Comparison of ENCODE assay signal across 8 mouse cellular contexts in the genomic region with DNA sequence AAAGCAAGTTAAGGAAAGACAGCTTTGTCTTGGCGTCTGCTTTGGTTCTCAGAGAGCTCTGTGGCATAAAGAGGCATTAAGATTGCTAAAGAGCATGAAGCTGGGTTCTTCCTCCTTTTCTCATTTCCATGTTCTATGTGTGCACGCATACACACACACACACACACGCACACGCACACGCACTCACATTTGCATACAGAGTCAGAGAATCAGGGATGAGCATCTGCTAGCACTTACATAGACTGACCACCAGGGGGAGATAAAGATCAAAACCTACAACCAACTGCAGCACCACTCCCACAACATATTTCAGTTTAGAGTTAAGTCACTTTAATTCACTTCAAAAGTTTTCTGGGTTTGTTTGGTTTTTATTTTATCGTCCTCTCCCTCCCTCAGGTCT. TPM values are rescaled to one million over a fixed set of nuclear protein-coding genes. Genes with fewer than 3 reads are reported as not detected.
DNase-seq lines count a peak whose midpoint lies in the region; ATAC-seq and TF ChIP-seq lines count a peak whose summit lies in the region.

No protein-coding gene starts in this region.

- TF ChIP-seq POLR2A in liver, adult 2 months (IDR thresholded peaks at IDR 0.05; ENCODE audit: extremely low read depth, insufficient read depth, low read length), result no peak
- no peak for TF ChIP-seq POLR2A in kidney, adult 2 months (IDR thresholded peaks at IDR 0.05; ENCODE audit: low read depth, low read length)

- H3K36me3 ChIP-seq in liver, adult 2 months (ENCODE audit: control insufficient read depth, insufficient read depth, low read length), result no peaks in the 10 kb centered on the region
- H3K36me3 ChIP-seq in liver, embryonic 12.5 days, result no peaks in the 10 kb centered on the region
- no peaks in the 10 kb centered on the region for H3K36me3 ChIP-seq in forebrain, embryonic 16.5 days (ENCODE audit: control insufficient read depth, insufficient read depth)
- no peaks in the 10 kb centered on the region for H3K36me3 ChIP-seq in kidney, adult 2 months (ENCODE audit: control insufficient read depth, insufficient read depth, low read length)
- no peaks in the 10 kb centered on the region for H3K36me3 ChIP-seq in liver, postnatal 0 days (replicated peaks; ENCODE audit: insufficient read depth, low read length)
- H3K36me3 ChIP-seq in neural tube, embryonic 13.5 days, result no peaks in the 10 kb centered on the region

- H3K4me1 ChIP-seq in liver, adult 2 months (ENCODE audit: control insufficient read depth, insufficient read depth, low read length), result no peaks in the 10 kb centered on the region
- H3K4me1 ChIP-seq in liver, embryonic 12.5 days, result no peaks in the 10 kb centered on the region
- 0 out of 2 replicates have a peak, but pooled peaks cover 2% of the 10 kb centered on the region for H3K4me1 ChIP-seq in forebrain, embryonic 16.5 days (replicated peaks; ENCODE audit: control insufficient read depth, insufficient read depth, low read length)
- H3K4me1 ChIP-seq in kidney, adult 2 months (ENCODE audit: control insufficient read depth, insufficient read depth, low read length), result no peaks in the 10 kb centered on the region
- H3K4me1 ChIP-seq in liver, postnatal 0 days (ENCODE audit: insufficient read depth), result 0 out of 2 replicates have a peak, but pooled peaks cover 2% of the 10 kb centered on the region
- 0 out of 2 replicates have a peak, but pooled peaks cover 3% of the 10 kb centered on the region for H3K4me1 ChIP-seq in neural tube, embryonic 13.5 days (replicated peaks)

- peak; percentile 42 for TF ChIP-seq CTCF in liver, adult 2 months (IDR thresholded peaks at IDR 0.05; ENCODE audit: low read depth, low read length)
- peak; percentile 59 for TF ChIP-seq CTCF in kidney, adult 2 months (conservative IDR thresholded peaks at IDR 0.05; ENCODE audit: insufficient read depth, insufficient read length, low read depth, low read length)
- peak; percentile 88 for TF ChIP-seq CTCF in liver, postnatal 0 days (IDR thresholded peaks at IDR 0.05; ENCODE audit: low read depth)

- no peak for TF ChIP-seq EP300 in liver, postnatal 0 days (IDR thresholded peaks at IDR 0.05; ENCODE audit: low read depth)

- H3K79me2 ChIP-seq in liver, adult 2 months (ENCODE audit: control insufficient read depth, insufficient read depth, low read length), result no peaks in the 10 kb centered on the region

- no peak overlapping the region for H3K27ac ChIP-seq in liver, adult 2 months (replicated peaks; ENCODE audit: insufficient read depth, low read depth, low read length)
- H3K27ac ChIP-seq in liver, embryonic 12.5 days, result no peak overlapping the region
- no peak overlapping the region for H3K27ac ChIP-seq in forebrain, embryonic 16.5 days (ENCODE audit: low read length)
- no peak overlapping the region for H3K27ac ChIP-seq in kidney, adult 2 months (ENCODE audit: insufficient read depth, low read depth, low read length)
- H3K27ac ChIP-seq in liver, postnatal 0 days (ENCODE audit: low read depth), result no peak overlapping the region
- no peak overlapping the region for H3K27ac ChIP-seq in neural tube, embryonic 13.5 days (replicated peaks)

- DNase-seq in liver, adult 2 months (ENCODE audit: extremely low read depth, low read depth, low spot score), result peak; percentile 40
- peak; percentile 70 for DNase-seq in adipocyte (ENCODE audit: low spot score)
- DNase-seq in kidney, adult 2 months, result peak; percentile 58
- DNase-seq in liver, postnatal 0 days, result peak; percentile 49
- no peak for DNase-seq in urinary bladder, postnatal 36 days (ENCODE audit: low spot score in 2 of 2)

- no peaks in the 10 kb centered on the region for H3K27me3 ChIP-seq in liver, adult 2 months (ENCODE audit: control insufficient read depth, insufficient read depth, low read length)
- peaks cover 51% of the 10 kb centered on the region for H3K27me3 ChIP-seq in liver, embryonic 12.5 days (replicated peaks)
- no peaks in the 10 kb centered on the region; the same call in 1 of the 2 replicates for H3K27me3 ChIP-seq in forebrain, embryonic 16.5 days (replicated peaks; ENCODE audit: control insufficient read depth, insufficient read depth, low read length)
- H3K27me3 ChIP-seq in kidney, adult 2 months (replicated peaks; ENCODE audit: control insufficient read depth, insufficient read depth, low read length), result no peaks in the 10 kb centered on the region
- 0 out of 2 replicates have a peak, but pooled peaks cover 2% of the 10 kb centered on the region for H3K27me3 ChIP-seq in liver, postnatal 0 days (ENCODE audit: insufficient read depth, low read length)
- no peaks in the 10 kb centered on the region for H3K27me3 ChIP-seq in neural tube, embryonic 13.5 days

- no peak overlapping the region for H3K9ac ChIP-seq in liver, adult 2 months (ENCODE audit: low read depth, low read length)
- no peak overlapping the region for H3K9ac ChIP-seq in liver, embryonic 12.5 days
- H3K9ac ChIP-seq in forebrain, embryonic 16.5 days (replicated peaks; ENCODE audit: low read depth, low read length), result no peak overlapping the region
- no peak overlapping the region for H3K9ac ChIP-seq in liver, postnatal 0 days (replicated peaks)
- 0 out of 2 replicates have a peak overlapping the region, but pooled peaks have one; percentile 38 for H3K9ac ChIP-seq in neural tube, embryonic 13.5 days

- no peak overlapping the region for H3K4me2 ChIP-seq in liver, embryonic 12.5 days
- H3K4me2 ChIP-seq in forebrain, embryonic 16.5 days (ENCODE audit: low read length), result no peak overlapping the region
- H3K4me2 ChIP-seq in liver, postnatal 0 days (ENCODE audit: low read depth, low read length), result 0 out of 2 replicates have a peak overlapping the region, but pooled peaks have one; percentile 29
- 0 out of 2 replicates have a peak overlapping the region, but pooled peaks have one; percentile 25 for H3K4me2 ChIP-seq in neural tube, embryonic 13.5 days

- H3K9me3 ChIP-seq in liver, embryonic 12.5 days (replicated peaks), result no peaks in the 10 kb centered on the region
- H3K9me3 ChIP-seq in forebrain, embryonic 16.5 days (ENCODE audit: control insufficient read depth, low read length), result no peaks in the 10 kb centered on the region
- H3K9me3 ChIP-seq in liver, postnatal 0 days (ENCODE audit: low read length), result no peaks in the 10 kb centered on the region
- no peaks in the 10 kb centered on the region for H3K9me3 ChIP-seq in neural tube, embryonic 13.5 days

- H3K4me3 ChIP-seq in liver, adult 2 months (ENCODE audit: insufficient read depth, low read depth, low read length), result no peak overlapping the region
- H3K4me3 ChIP-seq in liver, embryonic 12.5 days, result no peak overlapping the region
- no peak overlapping the region for H3K4me3 ChIP-seq in forebrain, embryonic 16.5 days (replicated peaks; ENCODE audit: low read length)
- H3K4me3 ChIP-seq in kidney, adult 2 months (ENCODE audit: insufficient read depth, low read depth, low read length), result no peak overlapping the region
- no peak overlapping the region for H3K4me3 ChIP-seq in liver, postnatal 0 days (ENCODE audit: low read depth, low read length)
- no peak overlapping the region for H3K4me3 ChIP-seq in neural tube, embryonic 13.5 days

- 13% methylated on average over 6 of the region's 6 CpGs for WGBS in liver, adult 2 months
- 8% methylated on average over 6 of the region's 6 CpGs for WGBS in liver, embryonic 12.5 days (ENCODE audit: insufficient replicate concordance)
- 13% methylated on average over 6 of the region's 6 CpGs for WGBS in forebrain, embryonic 16.5 days
- 5% methylated on average over 6 of the region's 6 CpGs for WGBS in kidney, adult 2 months
- WGBS in liver, postnatal 0 days (ENCODE audit: insufficient replicate concordance), result 6% methylated on average over 6 of the region's 6 CpGs
- 7% methylated on average over 6 of the region's 6 CpGs for WGBS in neural tube, embryonic 13.5 days

- ATAC-seq in liver, embryonic 12.5 days, result no peak
- peak; percentile 75 for ATAC-seq in forebrain, embryonic 16.5 days
- ATAC-seq in liver, postnatal 0 days, result peak; percentile 47; the same call in 1 of the 2 replicates
- peak; percentile 61; the same call in 1 of the 2 replicates for ATAC-seq in neural tube, embryonic 13.5 days (ENCODE audit: low read depth)

RNA-seq across cellular contexts. Expression of gene Gsdma, which starts 3.6 kb away (rescaled TPM):
- total RNA-seq in liver, adult 2 months (2014; rRNA removed), result not detected in 2 replicates
- polyA plus RNA-seq in liver, adult 2 months (2012; rRNA removed), result not detected in 2 replicates
- polyA plus RNA-seq in liver, embryonic 12.5 days (2016; fragmentation: Nextera tagmentation; extraction: Ambion mirVana), result not detected in 2 replicates
- polyA plus RNA-seq in forebrain, embryonic 16.5 days (2015; fragmentation: Nextera tagmentation; extraction: Ambion mirVana), result not detected in 2 replicates
- not detected in 2 replicates for polyA plus RNA-seq in kidney, adult 2 months (2012; rRNA removed)
- polyA plus RNA-seq in liver, postnatal 0 days (2015; fragmentation: Nextera tagmentation; extraction: Ambion mirVana), result not detected in 2 replicates
- not detected in 2 replicates for polyA plus RNA-seq in neural tube, embryonic 13.5 days (2015; fragmentation: Nextera tagmentation; extraction: Ambion mirVana)

RNA-seq across cellular contexts. Expression of gene Gsdma2, which starts 14.0 kb away (rescaled TPM):
- not detected in 2 replicates for total RNA-seq in liver, adult 2 months (2014; rRNA removed)
- polyA plus RNA-seq in liver, adult 2 months (2012; rRNA removed), result not detected in 2 replicates
- not detected in 2 replicates for polyA plus RNA-seq in liver, embryonic 12.5 days (2016; fragmentation: Nextera tagmentation; extraction: Ambion mirVana)
- not detected in 2 replicates for polyA plus RNA-seq in forebrain, embryonic 16.5 days (2015; fragmentation: Nextera tagmentation; extraction: Ambion mirVana)
- not detected in 2 replicates for polyA plus RNA-seq in kidney, adult 2 months (2012; rRNA removed)
- polyA plus RNA-seq in liver, postnatal 0 days (2015; fragmentation: Nextera tagmentation; extraction: Ambion mirVana), result not detected in 2 replicates
- polyA plus RNA-seq in neural tube, embryonic 13.5 days (2015; fragmentation: Nextera tagmentation; extraction: Ambion mirVana), result 0.24 TPM in 1 of 2 replicates, not detected in the other

RNA-seq across cellular contexts. Expression of gene Psmd3, which starts 21.8 kb away (rescaled TPM):
- total RNA-seq in liver, adult 2 months (2014; rRNA removed), result 54.6 and 69.7 TPM in 2 replicates
- 158 TPM in 2 replicates for polyA plus RNA-seq in liver, adult 2 months (2012; rRNA removed)
- polyA plus RNA-seq in liver, embryonic 12.5 days (2016; fragmentation: Nextera tagmentation; extraction: Ambion mirVana), result 201 and 202 TPM in 2 replicates
- polyA plus RNA-seq in forebrain, embryonic 16.5 days (2015; fragmentation: Nextera tagmentation; extraction: Ambion mirVana), result 197 and 201 TPM in 2 replicates
- 307 and 331 TPM in 2 replicates for polyA plus RNA-seq in kidney, adult 2 months (2012; rRNA removed)
- polyA plus RNA-seq in liver, postnatal 0 days (2015; fragmentation: Nextera tagmentation; extraction: Ambion mirVana), result 67.5 and 71.0 TPM in 2 replicates
- 177 and 181 TPM in 2 replicates for polyA plus RNA-seq in neural tube, embryonic 13.5 days (2015; fragmentation: Nextera tagmentation; extraction: Ambion mirVana)

RNA-seq across cellular contexts. Expression of gene Gsdma3, which starts 34.4 kb away (rescaled TPM):
- not detected in 2 replicates for total RNA-seq in liver, adult 2 months (2014; rRNA removed)
- not detected in 2 replicates for polyA plus RNA-seq in liver, adult 2 months (2012; rRNA removed)
- polyA plus RNA-seq in liver, embryonic 12.5 days (2016; fragmentation: Nextera tagmentation; extraction: Ambion mirVana), result not detected in 2 replicates
- polyA plus RNA-seq in forebrain, embryonic 16.5 days (2015; fragmentation: Nextera tagmentation; extraction: Ambion mirVana), result not detected in 2 replicates
- polyA plus RNA-seq in kidney, adult 2 months (2012; rRNA removed), result not detected in 2 replicates
- not detected in 2 replicates for polyA plus RNA-seq in liver, postnatal 0 days (2015; fragmentation: Nextera tagmentation; extraction: Ambion mirVana)
- polyA plus RNA-seq in neural tube, embryonic 13.5 days (2015; fragmentation: Nextera tagmentation; extraction: Ambion mirVana), result not detected in 2 replicates

RNA-seq across cellular contexts. Expression of gene Gm12355, which starts 35.1 kb away (rescaled TPM):
- not detected in 2 replicates for total RNA-seq in liver, adult 2 months (2014; rRNA removed)
- not detected in 2 replicates for polyA plus RNA-seq in liver, adult 2 months (2012; rRNA removed)
- 0.87 and 0.96 TPM in 2 replicates for polyA plus RNA-seq in liver, embryonic 12.5 days (2016; fragmentation: Nextera tagmentation; extraction: Ambion mirVana)
- 0.61 and 1.0 TPM in 2 replicates for polyA plus RNA-seq in forebrain, embryonic 16.5 days (2015; fragmentation: Nextera tagmentation; extraction: Ambion mirVana)
- not detected in 2 replicates for polyA plus RNA-seq in kidney, adult 2 months (2012; rRNA removed)
- 0.33 and 0.39 TPM in 2 replicates for polyA plus RNA-seq in liver, postnatal 0 days (2015; fragmentation: Nextera tagmentation; extraction: Ambion mirVana)
- 0.89 and 1.1 TPM in 2 replicates for polyA plus RNA-seq in neural tube, embryonic 13.5 days (2015; fragmentation: Nextera tagmentation; extraction: Ambion mirVana)

Comparison
In these comparisons a context has a peak if more than half of its experiments do, and no peak if none do; other contexts are left out.
1. H3K4me2 ChIP-seq: peak in liver, postnatal 0 days (single experiment) and neural tube, embryonic 13.5 days (single experiment); none in liver, embryonic 12.5 days (single experiment) and forebrain, embryonic 16.5 days (single experiment).
2. DNase-seq: peak in liver, adult 2 months (single experiment), adipocyte (single experiment), kidney, adult 2 months (single experiment) and liver, postnatal 0 days (single experiment); none in urinary bladder, postnatal 36 days (0 of 2).
3. Peak in every context shown above with its lines, with median percentiles within 50 percentile points of each other: CTCF ChIP-seq.